Mouse (Mus musculus): ENCODE measurements around the gene Pcgf6. TPM values are rescaled to one million over a fixed set of nuclear protein-coding genes. Genes with fewer than 3 reads are reported as not detected.

Pcgf6 gene
- total RNA-seq, 1 experiment from 2014 or later: 0.95 TPM

- ATAC-seq (replicated peaks; ENCODE audit: insufficient number of reproducible peaks, low FRiP score, low TSS enrichment, poor library complexity, severe bottlenecking): no peak
These were observed 15.8 kb downstream of the Pcgf6 start for GRCm38 (mm10) chr19:47034916-47035315.

GRCm38 (mm10) chr19:47031770-47032169, 18.9 kb downstream of the Pcgf6 start:
- no peak for ATAC-seq (replicated peaks; ENCODE audit: insufficient number of reproducible peaks, low FRiP score, low TSS enrichment, poor library complexity, severe bottlenecking)

- no peak for ATAC-seq (replicated peaks; ENCODE audit: insufficient number of reproducible peaks, low FRiP score, low TSS enrichment, poor library complexity, severe bottlenecking)
These were observed 20.9 kb downstream of the Pcgf6 start for GRCm38 (mm10) chr19:47029796-47030195.

GRCm38 (mm10) chr19:47026513-47026912, 24.2 kb downstream of the Pcgf6 start:
- no peak for ATAC-seq (replicated peaks; ENCODE audit: insufficient number of reproducible peaks, low FRiP score, low TSS enrichment, poor library complexity, severe bottlenecking)

GRCm38 (mm10) chr19:47024954-47025353, 25.8 kb downstream of the Pcgf6 start:
- no peak for ATAC-seq (replicated peaks; ENCODE audit: insufficient number of reproducible peaks, low FRiP score, low TSS enrichment, poor library complexity, severe bottlenecking)

GRCm38 (mm10) chr19:47023546-47023945, 27.2 kb downstream of the Pcgf6 start:
- ATAC-seq (replicated peaks; ENCODE audit: insufficient number of reproducible peaks, low FRiP score, low TSS enrichment, poor library complexity, severe bottlenecking): no peak

- ATAC-seq (replicated peaks; ENCODE audit: insufficient number of reproducible peaks, low FRiP score, low TSS enrichment, poor library complexity, severe bottlenecking): no peak
These were observed 28.0 kb downstream of the Pcgf6 start for GRCm38 (mm10) chr19:47022709-47023108.

- no peak for ATAC-seq (replicated peaks; ENCODE audit: insufficient number of reproducible peaks, low FRiP score, low TSS enrichment, poor library complexity, severe bottlenecking)
These were observed 31.4 kb downstream of the Pcgf6 start for GRCm38 (mm10) chr19:47019326-47019725.

- no peak for ATAC-seq (replicated peaks; ENCODE audit: insufficient number of reproducible peaks, low FRiP score, low TSS enrichment, poor library complexity, severe bottlenecking)
These were observed 32.4 kb downstream of the Pcgf6 start for GRCm38 (mm10) chr19:47018330-47018729.

- ATAC-seq (replicated peaks; ENCODE audit: insufficient number of reproducible peaks, low FRiP score, low TSS enrichment, poor library complexity, severe bottlenecking): no peak
These were observed 32.9 kb downstream of the Pcgf6 start for GRCm38 (mm10) chr19:47017831-47018230.

- no peak for ATAC-seq (replicated peaks; ENCODE audit: insufficient number of reproducible peaks, low FRiP score, low TSS enrichment, poor library complexity, severe bottlenecking)
These were observed 34.2 kb downstream of the Pcgf6 start for GRCm38 (mm10) chr19:47016487-47016886.

GRCm38 (mm10) chr19:47015965-47016364, 34.7 kb downstream of the Pcgf6 start:
- ATAC-seq (replicated peaks; ENCODE audit: insufficient number of reproducible peaks, low FRiP score, low TSS enrichment, poor library complexity, severe bottlenecking): no peak

- no peak for ATAC-seq (replicated peaks; ENCODE audit: insufficient number of reproducible peaks, low FRiP score, low TSS enrichment, poor library complexity, severe bottlenecking)
These were observed 35.3 kb downstream of the Pcgf6 start for GRCm38 (mm10) chr19:47015396-47015795.

GRCm38 (mm10) chr19:47014447-47015381, 36.0 kb downstream of the Pcgf6 start, which contains the start of the genes Ina and Nt5c2:
Gene Ina (plus strand): TSS chr19:47014698.
Gene Nt5c2 (minus strand): TSS chr19:47015153.
- no peak for ATAC-seq (replicated peaks; ENCODE audit: insufficient number of reproducible peaks, low FRiP score, low TSS enrichment, poor library complexity, severe bottlenecking)

GRCm38 (mm10) chr19:47014159-47014446, 36.6 kb downstream of the Pcgf6 start:
- ATAC-seq (replicated peaks; ENCODE audit: insufficient number of reproducible peaks, low FRiP score, low TSS enrichment, poor library complexity, severe bottlenecking): no peak

- no peak for ATAC-seq (replicated peaks; ENCODE audit: insufficient number of reproducible peaks, low FRiP score, low TSS enrichment, poor library complexity, severe bottlenecking)
These were observed 37.2 kb downstream of the Pcgf6 start for GRCm38 (mm10) chr19:47013340-47014158.

GRCm38 (mm10) chr19:47012521-47013130, 38.1 kb downstream of the Pcgf6 start:
- ATAC-seq (replicated peaks; ENCODE audit: insufficient number of reproducible peaks, low FRiP score, low TSS enrichment, poor library complexity, severe bottlenecking): no peak

- ATAC-seq (replicated peaks; ENCODE audit: insufficient number of reproducible peaks, low FRiP score, low TSS enrichment, poor library complexity, severe bottlenecking): no peak
These were observed 40.8 kb downstream of the Pcgf6 start for GRCm38 (mm10) chr19:47009943-47010342.

GRCm38 (mm10) chr19:47009420-47009819, 41.3 kb downstream of the Pcgf6 start:
- no peak for ATAC-seq (replicated peaks; ENCODE audit: insufficient number of reproducible peaks, low FRiP score, low TSS enrichment, poor library complexity, severe bottlenecking)

All from monocyte, adult 5-6 weeks (primary cell).